Comparison of ENCODE assay signal across 23 mouse cellular contexts in genomic region chr3:126501826-126502225, GRCm38 (mm10).
"Had no signal": no experiment of that assay in that cellular context is flagged by ENCODE, and none has a peak within 500 bp of the region (broad histone marks: within the 10 kb centered on the region; RNA-seq: fewer than 3 reads in every experiment).

No protein-coding gene starts in this region.

- DNase-seq: gastrocnemius, adult 2 months; gastrocnemius, postnatal 10 days; gastrocnemius, postnatal 25 days; heart, adult 18-20 months; heart, postnatal 10 days; heart, postnatal 4 days; kidney, adult 11 months; kidney, adult 2 months; kidney, postnatal 10 days; kidney, postnatal 25 days; kidney, postnatal 4 days; layer of hippocampus, adult 9-11 months; layer of hippocampus, postnatal 36 days; left cerebral cortex, postnatal 4 days had no signal

- H3K27ac ChIP-seq: gastrocnemius, adult 2 months; heart, embryonic 10.5 days; hindbrain, embryonic 10.5 days; hindbrain, embryonic 12.5 days; hindbrain, embryonic 14.5 days; limb, embryonic 13.5 days; limb, embryonic 15.5 days; liver, embryonic 12.5 days; liver, embryonic 14.5 days had no signal

- H3K4me3 ChIP-seq: gastrocnemius, adult 2 months; heart, embryonic 10.5 days; heart, embryonic 12.5 days; hindbrain, embryonic 10.5 days; hindbrain, embryonic 12.5 days; limb, embryonic 13.5 days; limb, embryonic 15.5 days; liver, embryonic 12.5 days had no signal
